Mouse (Mus musculus) mouse trophoblast stem cell (cell line): Measurements from ENCODE around the gene Gm17581.

Source experiments
- in situ Hi-C, 2 experiments: fragments of 300-500 bp; cut with MseI, MboI; formaldehyde crosslinking; loops; 2 replicates in 1 of 2; 3 replicates in 1 of 2; pipeline ENCODE4 v1.15.1; 2025

Gene Gm17581

DNA sequence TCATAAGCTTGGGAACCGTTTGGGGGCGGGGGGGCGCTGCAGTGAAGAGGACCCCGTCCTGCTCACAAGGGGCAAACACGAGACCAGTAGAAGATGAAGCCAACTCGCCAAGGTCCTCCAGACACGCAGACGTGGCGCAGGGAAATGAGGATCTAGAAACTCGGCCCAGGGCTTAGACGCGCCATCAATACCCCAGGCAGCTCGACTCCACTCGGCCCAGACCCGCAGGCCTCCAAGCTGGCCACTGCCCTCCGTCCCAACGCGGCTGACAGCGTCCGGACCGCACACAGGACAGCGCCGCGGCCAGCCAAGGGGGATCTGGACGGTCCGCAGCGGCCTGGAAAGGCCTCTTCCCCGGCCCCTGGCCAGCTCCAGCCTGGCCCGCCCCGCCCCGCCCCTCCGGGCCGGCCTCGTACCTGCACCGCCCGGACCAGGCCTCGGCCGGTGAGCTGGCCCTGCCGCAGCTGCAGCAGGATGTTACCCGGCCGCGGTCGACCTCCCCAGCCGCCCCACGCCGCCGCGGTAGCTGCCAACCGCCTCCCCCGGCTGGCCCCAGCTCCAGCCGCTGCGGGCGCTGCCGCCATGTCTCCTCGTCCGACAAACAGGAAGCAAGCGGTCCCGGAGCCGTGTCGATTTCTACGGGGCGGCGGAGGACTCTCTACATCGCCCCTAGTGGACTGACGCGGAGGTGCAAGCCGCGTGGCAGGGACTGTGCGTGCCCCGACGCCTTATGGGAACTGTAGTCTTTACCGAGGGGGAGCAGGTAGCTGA is 43.8 kb downstream of the Gm17581 start, which contains the start of gene Trpc4ap:
Gene Trpc4ap, minus strand, starts transcription at position 662 of the 771 bp plus-strand sequence.
- in situ Hi-C loops, result no loop called here

DNA sequence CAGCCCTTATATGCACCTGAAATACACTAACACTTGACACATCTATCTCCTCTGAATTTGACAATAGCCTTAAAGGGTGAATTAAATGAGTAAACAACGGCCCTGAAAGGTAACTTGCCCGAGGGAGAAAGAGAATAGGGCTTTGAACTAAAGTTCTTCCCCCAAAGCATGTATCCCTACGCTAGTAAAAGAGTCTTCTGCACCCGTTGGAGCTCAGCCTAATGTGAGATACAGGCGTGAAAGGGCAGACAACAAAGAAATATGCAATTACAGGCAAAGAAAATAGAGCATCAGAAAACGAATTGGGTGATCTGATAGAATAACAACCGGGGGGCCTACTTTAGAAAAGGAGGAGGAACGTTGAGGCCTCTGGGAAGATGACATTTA is 44.3 kb downstream of the Gm17581 start:
- in situ Hi-C loops, result no loop called here

DNA sequence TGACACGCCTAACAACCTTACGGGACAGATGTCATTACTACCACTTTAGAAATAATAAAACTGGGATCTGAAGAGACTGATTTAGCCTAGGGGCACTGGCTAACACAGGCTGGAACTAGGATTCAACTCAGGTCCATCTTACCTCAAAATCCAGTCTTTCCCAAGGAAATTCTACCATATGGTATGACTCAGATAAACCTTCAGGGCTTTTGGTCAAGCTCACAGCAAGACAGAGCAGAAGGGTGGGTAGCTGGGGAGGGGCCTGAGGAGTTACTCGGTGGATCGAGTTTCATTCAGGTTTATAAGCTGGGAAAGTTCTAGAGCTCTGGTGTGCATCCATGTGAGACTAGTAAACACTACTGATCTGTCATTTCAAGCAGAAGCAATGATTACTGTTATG is 46.5 kb downstream of the Gm17581 start:
- in situ Hi-C loops, result no loop called here

DNA sequence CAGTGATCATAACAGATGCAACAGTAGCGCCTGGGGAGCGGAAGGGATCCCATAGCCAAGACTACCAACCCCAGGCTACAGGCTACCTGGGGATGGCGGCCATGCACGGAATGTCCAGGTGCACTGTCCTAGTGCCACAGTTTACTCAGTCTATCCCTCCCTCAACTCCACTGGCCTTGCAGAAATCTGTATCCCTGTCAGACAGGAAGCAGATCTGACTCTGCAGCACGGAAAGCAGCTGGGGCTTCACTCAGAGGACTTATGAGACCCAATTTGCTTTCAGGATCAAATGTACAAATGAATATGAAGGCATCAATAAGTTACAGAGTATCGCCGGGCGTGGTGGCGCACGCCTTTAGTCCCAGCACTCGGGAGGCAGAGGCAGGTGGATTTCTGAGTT is 47.9 kb downstream of the Gm17581 start:
- in situ Hi-C loops, result no loop called here

DNA sequence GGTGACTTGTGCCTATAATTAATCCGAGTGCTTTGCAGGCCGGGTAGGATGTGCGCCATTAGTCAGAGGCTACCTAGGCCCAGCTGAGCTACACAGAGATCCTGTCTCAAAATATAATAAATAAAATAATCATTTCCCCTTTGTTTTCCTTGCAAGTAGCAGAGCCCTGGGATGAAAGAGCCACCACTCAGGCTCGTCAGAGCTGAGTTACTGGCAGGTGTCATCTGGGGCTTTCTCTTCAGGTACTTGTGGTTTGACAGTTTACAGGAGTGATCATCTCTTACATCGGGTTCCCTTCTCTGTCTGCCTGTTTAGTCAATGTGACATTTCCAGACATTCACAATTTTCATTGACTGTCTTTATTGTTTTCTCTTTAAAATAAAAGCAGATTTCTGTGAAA is 49.1 kb downstream of the Gm17581 start:
- in situ Hi-C loops, result no loop called here
